Mouse (Mus musculus) megakaryocyte progenitor cell, adult 5-6 weeks (primary cell): ENCODE results near the gene Prss30. TPM values are rescaled to one million over a fixed set of nuclear protein-coding genes. Genes with fewer than 3 reads are reported as not detected.

Source experiments
- total RNA-seq, 2 experiments: library from RNA; stranded (forward) in 1 of 2; stranded (reverse) in 1 of 2; fragments of 157-497, 149-512 nt in 1 of 2; fragments of 200-1000 nt in 1 of 2; gene quantifications; 2 replicates each; pipeline versions ENCODE4 v1.2.3 to v1.2.4; 2015 to 2017

Gene Prss30
- total RNA-seq, 2 experiments from 2014 or later: 0.27 TPM; not detected in 1

Other genes with a start within 250 kb of the Prss30 start
- 1.3 and 1.6 TPM in 2 replicates for gene Paqr4, start 239.7 kb downstream of the Prss30 start, total RNA-seq (2015)
- gene Paqr4, start 239.7 kb downstream of the Prss30 start, total RNA-seq (2017): 1.9 and 2.4 TPM in 2 replicates
- 0.05 TPM in 1 of 2 replicates, not detected in the other for gene Kremen2, start 234.7 kb downstream of the Prss30 start, total RNA-seq (2015)
- gene Kremen2, start 234.7 kb downstream of the Prss30 start, total RNA-seq (2017): not detected in 2 replicates
- 4.7 and 5.1 TPM in 2 replicates for gene Flywch1, start 209.0 kb downstream of the Prss30 start, total RNA-seq (2015)
- gene Flywch1, start 209.0 kb downstream of the Prss30 start, total RNA-seq (2017): 9.9 and 10.6 TPM in 2 replicates
- gene Flywch2, start 194.5 kb downstream of the Prss30 start, total RNA-seq (2015): 1.1 and 3.3 TPM in 2 replicates
- gene Flywch2, start 194.5 kb downstream of the Prss30 start, total RNA-seq (2017): not detected in 2 replicates
- 298 and 382 TPM in 2 replicates for gene Srrm2, start 190.0 kb downstream of the Prss30 start, total RNA-seq (2015)
- 96.7 and 109 TPM in 2 replicates for gene Srrm2, start 190.0 kb downstream of the Prss30 start, total RNA-seq (2017)
- 262 and 312 TPM in 2 replicates for gene Elob, start 151.4 kb downstream of the Prss30 start, total RNA-seq (2015)
- gene Elob, start 151.4 kb downstream of the Prss30 start, total RNA-seq (2017): 108 and 112 TPM in 2 replicates
- gene Prss33, start 144.5 kb downstream of the Prss30 start, total RNA-seq (2015): not detected in 2 replicates
- not detected in 2 replicates for gene Prss33, start 144.5 kb downstream of the Prss30 start, total RNA-seq (2017)
- not detected in 2 replicates for gene Prss32, start 136.7 kb downstream of the Prss30 start, total RNA-seq (2015)
- gene Prss32, start 136.7 kb downstream of the Prss30 start, total RNA-seq (2017): not detected in 2 replicates
- 0.35 TPM in 1 of 2 replicates, not detected in the other for gene Prss41, start 136.4 kb downstream of the Prss30 start, total RNA-seq (2015)
- gene Prss41, start 136.4 kb downstream of the Prss30 start, total RNA-seq (2017): not detected in 2 replicates
- not detected in 2 replicates for gene Prss21, start 112.5 kb downstream of the Prss30 start, total RNA-seq (2015)
- not detected in 2 replicates for gene Prss21, start 112.5 kb downstream of the Prss30 start, total RNA-seq (2017)
- gene Dcpp1, start 99.7 kb downstream of the Prss30 start, total RNA-seq (2015): not detected in 2 replicates
- gene Dcpp1, start 99.7 kb downstream of the Prss30 start, total RNA-seq (2017): not detected in 2 replicates
- gene Dcpp2, start 99.7 kb downstream of the Prss30 start, total RNA-seq (2015): not detected in 2 replicates
- gene Dcpp2, start 99.7 kb downstream of the Prss30 start, total RNA-seq (2017): not detected in 2 replicates
- gene Dcpp3, start 63.1 kb downstream of the Prss30 start, total RNA-seq (2015): not detected in 2 replicates
- not detected in 2 replicates for gene Dcpp3, start 63.1 kb downstream of the Prss30 start, total RNA-seq (2017)
- not detected in 2 replicates for gene Sbp, start 38.9 kb downstream of the Prss30 start, total RNA-seq (2015)
- not detected in 2 replicates for gene Sbp, start 38.9 kb downstream of the Prss30 start, total RNA-seq (2017)
- gene Sbpl, start 25.3 kb downstream of the Prss30 start, total RNA-seq (2015): not detected in 2 replicates
- gene Sbpl, start 25.3 kb downstream of the Prss30 start, total RNA-seq (2017): not detected in 2 replicates
- gene Prss22, start 17.5 kb upstream of the Prss30 start, total RNA-seq (2015): not detected in 2 replicates
- not detected in 2 replicates for gene Prss22, start 17.5 kb upstream of the Prss30 start, total RNA-seq (2017)
- gene Prss27, start 57.6 kb upstream of the Prss30 start, total RNA-seq (2015): not detected in 2 replicates
- gene Prss27, start 57.6 kb upstream of the Prss30 start, total RNA-seq (2017): not detected in 2 replicates
- 15.5 and 17.1 TPM in 2 replicates for gene Kctd5, start 92.9 kb upstream of the Prss30 start, total RNA-seq (2015)
- 19.5 and 21.0 TPM in 2 replicates for gene Kctd5, start 92.9 kb upstream of the Prss30 start, total RNA-seq (2017)
- gene Pdpk1, start 170.4 kb upstream of the Prss30 start, total RNA-seq (2015): 33.3 and 36.3 TPM in 2 replicates
- 41.1 and 49.5 TPM in 2 replicates for gene Pdpk1, start 170.4 kb upstream of the Prss30 start, total RNA-seq (2017)
- gene Amdhd2, start 183.2 kb upstream of the Prss30 start, total RNA-seq (2015): 21.9 and 33.7 TPM in 2 replicates
- gene Amdhd2, start 183.2 kb upstream of the Prss30 start, total RNA-seq (2017): 65.1 and 65.5 TPM in 2 replicates
- 405 and 437 TPM in 2 replicates for gene Atp6v0c, start 189.1 kb upstream of the Prss30 start, total RNA-seq (2015)
- gene Atp6v0c, start 189.1 kb upstream of the Prss30 start, total RNA-seq (2017): 109 and 145 TPM in 2 replicates
- gene Tbc1d24, start 225.0 kb upstream of the Prss30 start, total RNA-seq (2015): 3.6 and 6.4 TPM in 2 replicates
- 6.4 and 6.6 TPM in 2 replicates for gene Tbc1d24, start 225.0 kb upstream of the Prss30 start, total RNA-seq (2017)
- gene Ntn3, start 229.0 kb upstream of the Prss30 start, total RNA-seq (2015): 0.15 TPM in 1 of 2 replicates, not detected in the other
- gene Ntn3, start 229.0 kb upstream of the Prss30 start, total RNA-seq (2017): 0.12 and 0.30 TPM in 2 replicates
- gene Tedc2, start 240.3 kb upstream of the Prss30 start, total RNA-seq (2015): 7.8 and 10.2 TPM in 2 replicates
- gene Tedc2, start 240.3 kb upstream of the Prss30 start, total RNA-seq (2017): 13.9 and 16.2 TPM in 2 replicates